Mouse (Mus musculus): ENCODE results near the gene Plcb3. TPM values are rescaled to one million over a fixed set of nuclear protein-coding genes. Genes with fewer than 3 reads are reported as not detected.
A peak's percentile ranks its signal among the peaks of the same experiment; 100 is the strongest.

The Plcb3 gene
- polyA plus RNA-seq, 1 experiment = 49.3 TPM

- Histone ChIP-seq H3K4me1 (peaks cover 68% of the 10 kb centered on the region), H3K36me3 (replicated peaks; ENCODE audit: low read length) (peaks cover 64% of the 10 kb centered on the region), H3K9me3 (no peaks in the 10 kb centered on the region), H3K27me3 (replicated peaks) (no peaks in the 10 kb centered on the region), H3K4me3 (replicated peaks) (peak overlapping the region; percentile 99)
- no peak for TF ChIP-seq FLI1 (IDR thresholded peaks at IDR 0.05; ENCODE audit: low read length)
- no peak for TF ChIP-seq GATA1 (IDR thresholded peaks at IDR 0.05; ENCODE audit: borderline replicate concordance, low read length)
These were observed 69.2 kb downstream of the Plcb3 start for GRCm38 (mm10) chr19:6907094-6907493.

- H3K36me3 ChIP-seq (replicated peaks; ENCODE audit: low read length) = peaks cover 61% of the 10 kb centered on the region
- peaks cover 68% of the 10 kb centered on the region for H3K4me1 ChIP-seq
- H3K4me3 ChIP-seq (replicated peaks) = no peak overlapping the region
- H3K9me3 ChIP-seq = peaks cover 2% of the 10 kb centered on the region
- H3K27me3 ChIP-seq (replicated peaks) = no peaks in the 10 kb centered on the region
- TF ChIP-seq GATA1 (IDR thresholded peaks at IDR 0.05; ENCODE audit: borderline replicate concordance, low read length) = no peak
- no peak for TF ChIP-seq FLI1 (IDR thresholded peaks at IDR 0.05; ENCODE audit: low read length)
These were observed 70.1 kb downstream of the Plcb3 start for GRCm38 (mm10) chr19:6906199-6906598.

GRCm38 (mm10) chr19:6905498-6906159, 70.6 kb downstream of the Plcb3 start:
- Histone ChIP-seq H3K36me3 (replicated peaks; ENCODE audit: low read length) (peaks cover 61% of the 10 kb centered on the region), H3K27me3 (replicated peaks) (no peaks in the 10 kb centered on the region), H3K4me3 (replicated peaks) (no peak overlapping the region), H3K9me3 (peaks cover 5% of the 10 kb centered on the region), H3K4me1 (peaks cover 66% of the 10 kb centered on the region)
- TF ChIP-seq FLI1 (IDR thresholded peaks at IDR 0.05; ENCODE audit: low read length) (no peak), GATA1 (IDR thresholded peaks at IDR 0.05; ENCODE audit: borderline replicate concordance, low read length) (no peak)

- no peak for TF ChIP-seq FLI1 (IDR thresholded peaks at IDR 0.05; ENCODE audit: low read length)
- H3K36me3 ChIP-seq (replicated peaks; ENCODE audit: low read length) = peaks cover 63% of the 10 kb centered on the region
- no peaks in the 10 kb centered on the region for H3K27me3 ChIP-seq (replicated peaks)
- peaks cover 62% of the 10 kb centered on the region for H3K4me1 ChIP-seq
- peaks cover 12% of the 10 kb centered on the region for H3K9me3 ChIP-seq
- H3K4me3 ChIP-seq (replicated peaks) = no peak overlapping the region
These were observed 71.4 kb downstream of the Plcb3 start for GRCm38 (mm10) chr19:6904846-6905245.

GRCm38 (mm10) chr19:6903031-6903430, 73.2 kb downstream of the Plcb3 start:
- no peak overlapping the region for H3K4me3 ChIP-seq (replicated peaks)
- no peak for TF ChIP-seq GATA1 (IDR thresholded peaks at IDR 0.05; ENCODE audit: borderline replicate concordance, low read length)
- TF ChIP-seq FLI1 (IDR thresholded peaks at IDR 0.05; ENCODE audit: low read length) = no peak
- peaks cover 19% of the 10 kb centered on the region for H3K9me3 ChIP-seq
- H3K27me3 ChIP-seq (replicated peaks) = peaks cover 3% of the 10 kb centered on the region
- H3K4me1 ChIP-seq = peaks cover 57% of the 10 kb centered on the region
- peaks cover 60% of the 10 kb centered on the region for H3K36me3 ChIP-seq (replicated peaks; ENCODE audit: low read length)

Other genes with a start within 250 kb of the Plcb3 start
- 32.8 and 44.2 TPM in 2 replicates for gene Rps6ka4, start 135.8 kb downstream of the Plcb3 start, polyA plus RNA-seq (2012; ENCODE audit: insufficient read depth, low replicate concordance)
- 22.9 and 55.2 TPM in 2 replicates for gene Ccdc88b, start 118.3 kb downstream of the Plcb3 start, polyA plus RNA-seq (2012; ENCODE audit: insufficient read depth, low replicate concordance)
- gene Trmt112, start 66.8 kb downstream of the Plcb3 start, polyA plus RNA-seq (2012; ENCODE audit: insufficient read depth, low replicate concordance) = 107 and 147 TPM in 2 replicates
- 209 and 955 TPM in 2 replicates for gene Prdx5, start 66.4 kb downstream of the Plcb3 start, polyA plus RNA-seq (2012; ENCODE audit: insufficient read depth, low replicate concordance)
- gene Esrra, start 54.7 kb downstream of the Plcb3 start, polyA plus RNA-seq (2012; ENCODE audit: insufficient read depth, low replicate concordance) = 56.1 and 76.3 TPM in 2 replicates
- gene Catsperz, start 51.1 kb downstream of the Plcb3 start, polyA plus RNA-seq (2012; ENCODE audit: insufficient read depth, low replicate concordance) = 0.83 TPM in 1 of 2 replicates, not detected in the other
- gene Kcnk4, start 42.0 kb downstream of the Plcb3 start, polyA plus RNA-seq (2012; ENCODE audit: insufficient read depth, low replicate concordance) = 0.08 TPM in 1 of 2 replicates, not detected in the other
- gene Bad, start 34.6 kb downstream of the Plcb3 start, polyA plus RNA-seq (2012; ENCODE audit: insufficient read depth, low replicate concordance) = 108 and 197 TPM in 2 replicates
- gene Gpr137, start 34.0 kb downstream of the Plcb3 start, polyA plus RNA-seq (2012; ENCODE audit: insufficient read depth, low replicate concordance) = 112 and 118 TPM in 2 replicates
- 310 and 626 TPM in 2 replicates for gene Ppp1r14b, start 1.5 kb downstream of the Plcb3 start, polyA plus RNA-seq (2012; ENCODE audit: insufficient read depth, low replicate concordance)
- gene Fkbp2, start 4.0 kb upstream of the Plcb3 start, polyA plus RNA-seq (2012; ENCODE audit: insufficient read depth, low replicate concordance) = 154 and 460 TPM in 2 replicates
- 68.5 and 73.8 TPM in 2 replicates for gene Vegfb, start 11.2 kb upstream of the Plcb3 start, polyA plus RNA-seq (2012; ENCODE audit: insufficient read depth, low replicate concordance)
- gene Dnajc4, start 16.1 kb upstream of the Plcb3 start, polyA plus RNA-seq (2012; ENCODE audit: insufficient read depth, low replicate concordance) = 19.1 and 20.6 TPM in 2 replicates
- gene Nudt22, start 19.6 kb upstream of the Plcb3 start, polyA plus RNA-seq (2012; ENCODE audit: insufficient read depth, low replicate concordance) = 6.7 and 9.1 TPM in 2 replicates
- gene Trpt1, start 19.7 kb upstream of the Plcb3 start, polyA plus RNA-seq (2012; ENCODE audit: insufficient read depth, low replicate concordance) = 0.57 TPM in 1 of 2 replicates, not detected in the other
- gene Fermt3, start 43.0 kb upstream of the Plcb3 start, polyA plus RNA-seq (2012; ENCODE audit: insufficient read depth, low replicate concordance) = 5,058 and 7,219 TPM in 2 replicates
- 29.9 and 116 TPM in 2 replicates for gene Stip1, start 63.5 kb upstream of the Plcb3 start, polyA plus RNA-seq (2012; ENCODE audit: insufficient read depth, low replicate concordance)
- gene Macrod1, start 80.3 kb upstream of the Plcb3 start, polyA plus RNA-seq (2012; ENCODE audit: insufficient read depth, low replicate concordance) = 9.2 and 14.0 TPM in 2 replicates
- not detected in 2 replicates for gene Flrt1, start 129.3 kb upstream of the Plcb3 start, polyA plus RNA-seq (2012; ENCODE audit: insufficient read depth, low replicate concordance)
- gene Otub1, start 229.8 kb upstream of the Plcb3 start, polyA plus RNA-seq (2012; ENCODE audit: insufficient read depth, low replicate concordance) = 111 and 112 TPM in 2 replicates
- 446 and 491 TPM in 2 replicates for gene Cox8a, start 241.1 kb upstream of the Plcb3 start, polyA plus RNA-seq (2012; ENCODE audit: insufficient read depth, low replicate concordance)

All from megakaryocyte, embryonic 14.5 days (primary cell).